Mouse (Mus musculus) retina, postnatal 1 day (tissue): ENCODE measurements at regions not wholly inside any gene's neighbourhood (a gene's known extent, or its start where the extent isn't known, plus 50 kb on each side); places are given as distances from the start of the nearest gene placed in this dataset.

Experiments
- DNase-seq: peaks from one replicate; pipeline ENCODE4 v3.0.0-alpha.2; 2012

DNA sequence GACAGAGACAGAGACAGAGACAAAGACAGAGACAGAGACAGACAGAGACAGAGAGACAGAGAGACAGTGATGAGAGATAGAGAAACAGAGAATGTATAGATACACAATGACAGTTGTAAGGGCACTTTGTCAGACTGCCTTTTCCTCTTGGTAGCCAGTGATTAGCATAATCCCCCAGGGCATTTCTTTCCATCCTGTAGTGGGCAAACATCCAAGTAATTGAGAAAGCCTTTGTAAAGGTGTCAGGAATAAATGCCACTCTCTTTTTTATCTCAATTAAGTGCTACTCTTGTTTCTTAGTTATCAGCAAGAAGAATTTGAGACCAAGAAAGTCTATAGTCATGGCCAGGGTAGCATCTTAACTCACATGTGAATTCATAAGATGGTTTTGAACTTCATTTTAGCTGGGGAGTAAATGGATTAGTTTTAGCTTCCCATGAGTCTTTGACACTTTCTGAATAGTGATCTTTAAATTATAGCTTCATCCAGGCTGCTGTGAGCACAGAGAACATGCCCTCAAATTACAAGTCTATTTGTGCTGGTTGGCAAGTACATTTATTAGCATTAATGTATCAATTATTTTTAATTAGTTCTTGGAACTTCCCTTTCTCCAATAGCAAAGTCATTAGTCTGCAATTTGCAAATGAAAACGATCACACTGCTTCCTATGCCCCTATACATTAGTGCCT is 1215.9 kb downstream of the Gm9008 start:
- DNase-seq: peak; percentile 27

DNA sequence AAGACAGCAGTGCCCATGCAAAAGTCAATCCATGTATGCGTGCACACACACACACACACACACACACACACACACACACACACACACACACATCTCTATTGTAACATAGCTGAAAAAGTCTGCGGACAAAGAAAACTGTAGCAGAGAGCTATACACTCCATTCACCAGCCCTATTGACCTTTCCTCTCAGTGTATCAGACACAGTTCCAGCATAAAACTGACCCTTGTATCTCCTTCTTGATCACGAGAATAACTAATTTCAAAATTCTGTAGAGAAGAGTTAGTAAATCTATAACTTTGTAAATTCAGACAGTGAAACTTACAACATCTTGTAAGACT is 1243.5 kb downstream of the Gm9008 start:
- no peak for DNase-seq

DNA sequence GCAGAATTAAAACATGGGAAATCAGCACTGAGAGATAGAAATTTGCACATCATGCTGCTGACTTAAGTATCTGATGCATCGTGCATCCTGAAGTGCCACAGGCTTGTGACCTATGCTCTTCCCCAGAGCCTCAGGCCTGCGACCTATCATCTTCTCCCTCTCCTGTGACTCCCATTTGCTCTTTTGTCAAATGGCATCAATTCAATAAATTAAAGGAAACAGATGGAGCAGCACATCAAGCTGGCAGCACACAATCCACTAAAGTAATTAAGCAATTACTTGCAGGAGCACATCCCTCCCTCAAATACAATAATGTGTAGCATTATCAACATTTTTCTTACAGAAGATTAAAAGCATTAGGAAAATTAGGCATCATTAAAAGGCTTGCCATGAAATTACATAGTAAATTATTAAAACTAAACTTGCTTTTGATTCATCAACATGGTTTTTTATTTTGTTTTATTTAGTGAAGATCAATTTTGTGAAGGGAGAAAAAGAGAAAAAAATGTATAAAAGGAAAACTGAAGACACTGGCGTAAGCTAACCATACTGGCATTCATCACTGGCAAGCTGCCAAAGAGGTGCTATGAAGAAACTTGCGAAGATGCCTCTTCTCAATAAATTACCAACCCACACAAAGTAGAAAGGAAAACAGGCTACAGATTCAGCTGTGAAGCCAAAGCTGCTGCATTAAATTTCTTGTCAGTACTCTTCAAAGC is 1244.1 kb downstream of the Gm9008 start:
- peak; percentile 26 for DNase-seq

DNA sequence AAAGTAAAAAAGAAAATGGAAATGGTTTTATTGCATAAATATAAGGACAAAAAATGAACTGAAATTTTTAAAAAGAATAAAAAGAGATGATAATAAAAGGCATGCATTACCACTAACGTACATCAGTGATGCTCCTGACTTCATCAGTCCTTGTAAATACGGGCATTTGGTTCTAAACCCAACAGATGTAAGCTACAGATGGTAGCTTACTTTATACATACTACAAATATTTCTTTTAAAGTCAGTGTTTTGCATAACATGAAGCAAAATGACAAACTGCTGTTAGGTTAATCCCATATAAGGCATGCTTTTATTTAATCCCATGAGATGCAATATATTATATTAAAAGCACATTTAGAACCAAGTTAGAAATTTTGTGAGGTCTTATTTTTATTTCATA is 1282.1 kb downstream of the Gm9008 start:
- DNase-seq: no peak

DNA sequence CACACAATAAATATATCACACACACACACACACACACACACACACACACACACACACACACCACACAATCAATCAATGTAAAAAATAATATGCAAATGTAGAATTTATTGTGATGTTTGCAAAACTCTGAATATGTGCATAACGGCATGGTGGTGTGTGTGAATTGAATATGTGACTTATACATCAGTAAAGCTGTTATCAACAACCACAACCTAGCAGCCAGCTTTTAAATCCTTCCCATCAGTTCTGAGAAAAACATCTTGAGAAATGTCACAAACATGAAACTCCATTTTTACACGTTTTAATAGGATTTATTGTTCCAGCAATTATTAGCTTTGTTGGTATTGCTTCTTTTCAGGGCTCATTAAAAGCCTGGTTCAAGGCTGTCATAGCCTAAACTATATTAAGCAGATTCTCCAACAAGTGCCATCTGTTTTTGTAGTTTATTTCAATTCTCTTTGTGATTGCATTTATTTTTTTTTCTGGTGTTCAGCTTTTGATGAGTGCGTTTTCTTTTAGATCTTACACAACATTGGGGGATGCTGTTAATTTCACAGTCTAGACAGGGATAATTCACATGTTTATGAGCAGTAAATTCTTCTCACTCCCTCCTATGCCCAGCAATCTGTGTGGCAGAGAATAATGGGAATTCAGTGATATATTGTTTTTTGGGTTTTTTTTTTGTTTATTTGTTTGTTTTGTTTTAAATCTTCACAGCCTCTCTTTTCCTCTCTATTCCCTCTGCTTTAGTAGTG is 1284.7 kb downstream of the Gm9008 start:
- DNase-seq: no peak
